Mouse (Mus musculus) granulocyte monocyte progenitor cell, adult 5-6 weeks (primary cell): ENCODE data around the gene Filip1. TPM values are rescaled to one million over a fixed set of nuclear protein-coding genes. Genes with fewer than 3 reads are reported as not detected.

Source experiments
- ATAC-seq: replicated peaks from 2 replicates; pipeline ENCODE4 v1.8.0; 2016; ENCODE audit warnings: mild to moderate bottlenecking, moderate TSS enrichment, inconsistent platforms; ENCODE audit not compliant: poor library complexity, severe bottlenecking
- total RNA-seq, 2 experiments: library from RNA; stranded (forward) in 1 of 2; stranded (reverse) in 1 of 2; fragments of 200-712, 200-1000 nt in 1 of 2; fragments of >200 nt in 1 of 2; fragmentation: Nextera tagmentation in 1 of 2; gene quantifications; 2 replicates each; pipeline ENCODE4 v1.2.3; 2014 to 2017

Filip1 gene
- total RNA-seq, 2 experiments from 2014 or later, result 1.1 TPM

GRCm38 (mm10) chr9:79792841-79793835 is 219.5 kb downstream of the Filip1 start, which contains the start of gene Tmem30a:
Tmem30a (minus strand) TSS chr9:79793507.
- ATAC-seq, result peak; percentile 88

- ATAC-seq, result no peak
Observed at GRCm38 (mm10) chr9:79785794-79786085, 226.9 kb downstream of the Filip1 start.

GRCm38 (mm10) chr9:79784934-79785793 is 227.5 kb downstream of the Filip1 start:
- peak; percentile 84 for ATAC-seq

- ATAC-seq, result no peak
Observed at GRCm38 (mm10) chr9:79784439-79784838, 228.2 kb downstream of the Filip1 start.

- peak; percentile 66 for ATAC-seq
Observed at GRCm38 (mm10) chr9:79779354-79779753, 233.3 kb downstream of the Filip1 start.

GRCm38 (mm10) chr9:79766991-79767545 is 245.6 kb downstream of the Filip1 start:
- ATAC-seq, result no peak

- no peak for ATAC-seq
Observed at GRCm38 (mm10) chr9:79765329-79765728, 247.3 kb downstream of the Filip1 start.

Other genes starting within 250 kb of the Filip1 start
- 68.6 and 72.5 TPM in 2 replicates for gene Tmem30a, start 219.3 kb downstream of the Filip1 start, total RNA-seq (2014; fragmentation: Nextera tagmentation)
- 91.9 and 115 TPM in 2 replicates for gene Tmem30a, start 219.3 kb downstream of the Filip1 start, total RNA-seq (2017)
- 111 and 149 TPM in 2 replicates for gene Senp6, start 54.1 kb upstream of the Filip1 start, total RNA-seq (2014; fragmentation: Nextera tagmentation)
- 152 and 186 TPM in 2 replicates for gene Senp6, start 54.1 kb upstream of the Filip1 start, total RNA-seq (2017)
- gene Myo6, start 152.2 kb upstream of the Filip1 start, total RNA-seq (2014; fragmentation: Nextera tagmentation), result 0.24 TPM in 1 of 2 replicates, not detected in the other
- 0.10 and 0.47 TPM in 2 replicates for gene Myo6, start 152.2 kb upstream of the Filip1 start, total RNA-seq (2017)